ENCODE assay signal across 25 mouse cellular contexts in the genomic region with DNA sequence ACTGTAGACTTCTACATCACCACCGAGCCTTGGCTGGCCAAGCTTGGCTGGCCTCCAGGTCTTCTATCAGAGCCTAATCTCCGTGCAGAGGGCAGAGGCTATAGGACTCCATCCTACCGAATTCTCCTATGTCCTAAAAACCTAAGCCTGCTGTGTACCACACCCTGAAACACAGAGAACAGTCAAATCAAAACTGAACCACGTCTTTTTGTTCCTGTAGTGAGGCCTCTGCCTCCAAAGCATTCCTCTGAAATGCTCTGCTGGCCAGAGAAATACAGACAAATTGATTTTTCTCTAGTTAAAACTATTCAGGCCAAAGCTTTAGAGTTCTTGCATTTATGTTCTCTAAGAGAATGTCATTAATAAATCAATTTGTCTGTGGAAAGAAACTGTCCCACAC.
DNase-seq lines count a peak whose midpoint lies in the region; ATAC-seq and TF ChIP-seq lines count a peak whose summit lies in the region.
"Had no signal": no experiment of that assay in that cellular context is flagged by ENCODE, and none has a peak within 500 bp of the region (broad histone marks: within the 10 kb centered on the region; RNA-seq: fewer than 3 reads in every experiment).

No protein-coding gene starts in this region.

- no peak for TF ChIP-seq POLR2A in liver, adult 2 months (IDR thresholded peaks at IDR 0.05; ENCODE audit: extremely low read depth, insufficient read depth, low read length)
- TF ChIP-seq POLR2A in CH12.LX (IDR thresholded peaks at IDR 0.05; ENCODE audit: low read depth, low read length): no peak

- dilution Hi-C loops in CH12.LX (cut with MboI; ENCODE audit: extremely low pct_ligation_motif_present, extremely low pct_unique_long_range_greater_than_20kb, low sequenced_read_pairs): no loop called here

- H3K9ac ChIP-seq in liver, adult 2 months (ENCODE audit: low read depth, low read length): no peak overlapping the region
- no peak overlapping the region for H3K9ac ChIP-seq in liver, postnatal 0 days (replicated peaks)
- no peak overlapping the region for H3K9ac ChIP-seq in CH12.LX (ENCODE audit: insufficient read depth, low read depth)
- no peak overlapping the region for H3K9ac ChIP-seq in stomach, embryonic 15.5 days
- H3K9ac ChIP-seq: embryonic facial prominence, embryonic 13.5 days; forebrain, embryonic 12.5 days; forebrain, embryonic 15.5 days; hindbrain, embryonic 12.5 days; hindbrain, embryonic 15.5 days had no signal

- 16% methylated on average over 4 of the region's 4 CpGs for WGBS in liver, adult 2 months
- WGBS in liver, postnatal 0 days (ENCODE audit: insufficient replicate concordance): 56% methylated on average over 4 of the region's 4 CpGs
- WGBS in stomach, embryonic 15.5 days: 38% methylated on average over 4 of the region's 4 CpGs

- in situ Hi-C loops in CH12.LX (cut with MboI; ENCODE audit: low pct_ligation_motif_present, low pct_unique_long_range_greater_than_20kb, low sequenced_read_pairs): no loop called here

- TF ChIP-seq RAD21 in CH12.LX (IDR thresholded peaks at IDR 0.05; ENCODE audit: low read depth, low read length): no peak

- H3K4me2 ChIP-seq in liver, postnatal 0 days (ENCODE audit: low read depth, low read length): no peak overlapping the region
- H3K4me2 ChIP-seq in CH12.LX (ENCODE audit: insufficient read depth, low read depth, poor library complexity, severe bottlenecking): no peak overlapping the region
- no peak overlapping the region for H3K4me2 ChIP-seq in stomach, embryonic 15.5 days
- H3K4me2 ChIP-seq: embryonic facial prominence, embryonic 13.5 days; forebrain, embryonic 12.5 days; forebrain, embryonic 15.5 days; heart, embryonic 11.5 days; hindbrain, embryonic 12.5 days; hindbrain, embryonic 15.5 days had no signal

- no peak for ATAC-seq in liver, postnatal 0 days
- no peak for ATAC-seq in stomach, embryonic 15.5 days (ENCODE audit: insufficient read depth, low FRiP score, low read depth)
- ATAC-seq in activated CD4-positive, CD25-positive, alpha-beta regulatory T cell, adult 4 months: no peak
- ATAC-seq: forebrain, embryonic 15.5 days had no signal

- no peaks in the 10 kb centered on the region for H3K9me3 ChIP-seq in liver, postnatal 0 days (ENCODE audit: low read length)
- no peaks in the 10 kb centered on the region for H3K9me3 ChIP-seq in CH12.LX (replicated peaks; ENCODE audit: low read length)
- no peaks in the 10 kb centered on the region for H3K9me3 ChIP-seq in stomach, embryonic 15.5 days
- H3K9me3 ChIP-seq: embryonic facial prominence, embryonic 10.5 days; embryonic facial prominence, embryonic 13.5 days; forebrain, embryonic 12.5 days; forebrain, embryonic 15.5 days; G1E; hindbrain, embryonic 12.5 days; hindbrain, embryonic 15.5 days had no signal

- no peaks in the 10 kb centered on the region for H3K27me3 ChIP-seq in liver, adult 2 months (ENCODE audit: control insufficient read depth, insufficient read depth, low read length)
- no peaks in the 10 kb centered on the region for H3K27me3 ChIP-seq in liver, postnatal 0 days (ENCODE audit: insufficient read depth, low read length)
- no peaks in the 10 kb centered on the region for H3K27me3 ChIP-seq in CH12.LX (replicated peaks)
- no peaks in the 10 kb centered on the region for H3K27me3 ChIP-seq in stomach, embryonic 15.5 days (replicated peaks)
- H3K27me3 ChIP-seq: embryonic facial prominence, embryonic 13.5 days; forebrain, embryonic 12.5 days; forebrain, embryonic 15.5 days; hindbrain, embryonic 12.5 days; hindbrain, embryonic 15.5 days had no signal

- H3K36me3 ChIP-seq in liver, adult 2 months (ENCODE audit: control insufficient read depth, insufficient read depth, low read length): no peaks in the 10 kb centered on the region
- no peaks in the 10 kb centered on the region for H3K36me3 ChIP-seq in liver, postnatal 0 days (replicated peaks; ENCODE audit: insufficient read depth, low read length)
- no peaks in the 10 kb centered on the region for H3K36me3 ChIP-seq in CH12.LX (replicated peaks in 1 of 2; ENCODE audit: control insufficient read depth in 1 of 2, insufficient read depth in 1 of 2, low read length in 1 of 2)
- no peaks in the 10 kb centered on the region for H3K36me3 ChIP-seq in stomach, embryonic 15.5 days
- H3K36me3 ChIP-seq: embryonic facial prominence, embryonic 10.5 days; embryonic facial prominence, embryonic 13.5 days; forebrain, embryonic 12.5 days; forebrain, embryonic 15.5 days; G1E; hindbrain, embryonic 12.5 days; hindbrain, embryonic 15.5 days had no signal

- no peak for TF ChIP-seq CTCF in liver, adult 2 months (IDR thresholded peaks at IDR 0.05; ENCODE audit: low read depth, low read length)
- TF ChIP-seq CTCF in liver, postnatal 0 days (IDR thresholded peaks at IDR 0.05; ENCODE audit: low read depth): no peak
- no peak for TF ChIP-seq CTCF in CH12.LX (conservative IDR thresholded peaks at IDR 0.05 in 1 of 2, IDR thresholded peaks at IDR 0.05 in 1 of 2; ENCODE audit: low read depth in 2 of 2, low read length in 2 of 2)

- no peak overlapping the region for H3K27ac ChIP-seq in liver, adult 2 months (replicated peaks; ENCODE audit: insufficient read depth, low read depth, low read length)
- no peak overlapping the region for H3K27ac ChIP-seq in liver, postnatal 0 days (ENCODE audit: low read depth)
- H3K27ac ChIP-seq in CH12.LX (ENCODE audit: insufficient read depth, low read depth): no peak overlapping the region
- H3K27ac ChIP-seq in stomach, embryonic 15.5 days: peak overlapping the region; percentile 44; the same call in 1 of the 2 replicates
- H3K27ac ChIP-seq: embryonic facial prominence, embryonic 10.5 days; embryonic facial prominence, embryonic 13.5 days; forebrain, embryonic 12.5 days; forebrain, embryonic 15.5 days; heart, adult 2 months; hindbrain, embryonic 12.5 days; hindbrain, embryonic 15.5 days had no signal

- no peaks in the 10 kb centered on the region for H3K79me2 ChIP-seq in liver, adult 2 months (ENCODE audit: control insufficient read depth, insufficient read depth, low read length)
- H3K79me2 ChIP-seq in CH12.LX (replicated peaks; ENCODE audit: control insufficient read depth, extremely low read depth, insufficient read depth, poor library complexity, severe bottlenecking): no peaks in the 10 kb centered on the region

- TF ChIP-seq EP300 in liver, postnatal 0 days (IDR thresholded peaks at IDR 0.05; ENCODE audit: low read depth): no peak
- TF ChIP-seq EP300 in CH12.LX (IDR thresholded peaks at IDR 0.05; ENCODE audit: low read length): peak; percentile 56

- no peak overlapping the region for H3K4me3 ChIP-seq in liver, adult 2 months (ENCODE audit: insufficient read depth, low read depth, low read length)
- H3K4me3 ChIP-seq in liver, postnatal 0 days (ENCODE audit: low read depth, low read length): no peak overlapping the region
- H3K4me3 ChIP-seq in CH12.LX (replicated peaks in 1 of 3; ENCODE audit: low read depth in 2 of 3, low read length in 2 of 3, poor library complexity in 1 of 3): no peak overlapping the region
- no peak overlapping the region for H3K4me3 ChIP-seq in stomach, embryonic 15.5 days (replicated peaks)
- H3K4me3 ChIP-seq: embryonic facial prominence, embryonic 10.5 days; embryonic facial prominence, embryonic 13.5 days; erythroblast, embryonic 14.5 days; forebrain, embryonic 12.5 days; forebrain, embryonic 15.5 days; heart, adult 2 months; hindbrain, embryonic 12.5 days; hindbrain, embryonic 15.5 days had no signal

- DNase-seq in heart, adult 11 months: peak; percentile 80
- no peak for DNase-seq in heart, adult 8-10 months (ENCODE audit: low spot score)
- peak; percentile 31 for DNase-seq in liver, adult 2 months (ENCODE audit: extremely low read depth, low read depth, low spot score)
- no peak for DNase-seq in liver, postnatal 0 days
- DNase-seq in CH12.LX (ENCODE audit: extremely low read depth): no peak
- DNase-seq in lung, postnatal 36 days: no peak
- DNase-seq: adrenal gland, adult 8-10 months; adrenal gland, postnatal 25 days; cerebellum, adult 11-12 months; cerebellum, adult 8-10 months; cerebellum, postnatal 36 days; embryo, embryonic 11 days; gastrocnemius, postnatal 25 days; heart, adult 2 months had no signal

- peaks cover 6% of the 10 kb centered on the region for H3K4me1 ChIP-seq in liver, adult 2 months (ENCODE audit: control insufficient read depth, insufficient read depth, low read length)
- H3K4me1 ChIP-seq in liver, postnatal 0 days (ENCODE audit: insufficient read depth): no peaks in the 10 kb centered on the region
- peaks cover 8 to 40% of the 10 kb centered on the region in 2 experiments; a peak in 3 of 4 replicates for H3K4me1 ChIP-seq in CH12.LX (ENCODE audit: control insufficient read depth in 1 of 2, insufficient read depth in 2 of 2)
- peaks cover 18% of the 10 kb centered on the region for H3K4me1 ChIP-seq in stomach, embryonic 15.5 days
- H3K4me1 ChIP-seq: forebrain, embryonic 12.5 days; forebrain, embryonic 15.5 days had no signal

TF ChIP-seq in CH12.LX, 34 proteins besides CTCF, POLR2A, EP300 and RAD21:
- TF ChIP-seq ELF1 (IDR thresholded peaks at IDR 0.05; ENCODE audit: low read depth, low read length): no peak
- no peak for TF ChIP-seq SMC3 (IDR thresholded peaks at IDR 0.05; ENCODE audit: low read depth, low read length)
- TF ChIP-seq BHLHE40 (IDR thresholded peaks at IDR 0.05; ENCODE audit: low read depth, low read length): no peak
- no peak for TF ChIP-seq ZMIZ1 (IDR thresholded peaks at IDR 0.05; ENCODE audit: low read depth, low read length)
- no peak for TF ChIP-seq RCOR1 (conservative IDR thresholded peaks at IDR 0.05; ENCODE audit: low read depth, low read length)
- TF ChIP-seq IRF4 (IDR thresholded peaks at IDR 0.05; ENCODE audit: low read depth, low read length): peak; percentile 71; the same call in 1 of the 2 replicates
- TF ChIP-seq NRF1 (IDR thresholded peaks at IDR 0.05; ENCODE audit: low read depth, low read length): no peak
- no peak for TF ChIP-seq MAZ (IDR thresholded peaks at IDR 0.05; ENCODE audit: low read depth, low read length)
- 0 out of 2 replicates have a peak, but pooled peaks have one; percentile 11 for TF ChIP-seq JUND (conservative IDR thresholded peaks at IDR 0.05; ENCODE audit: low read depth, low read length)
- TF ChIP-seq MXI1 (IDR thresholded peaks at IDR 0.05; ENCODE audit: low read depth, low read length): no peak
- no peak for TF ChIP-seq CHD2 (IDR thresholded peaks at IDR 0.05; ENCODE audit: low read length)

Comparison
In these comparisons a context has a peak if more than half of its experiments do, and no peak if none do; other contexts are left out.
1. DNase-seq: peak in heart, adult 11 months (single experiment) and liver, adult 2 months (single experiment); none in heart, adult 8-10 months (single experiment), liver, postnatal 0 days (single experiment), CH12.LX (single experiment) and lung, postnatal 36 days (single experiment).